Mouse (Mus musculus) lung, embryonic 15.5 days (tissue): Measurements from ENCODE around the gene Cldn34c3. TPM values are rescaled to one million over a fixed set of nuclear protein-coding genes. Genes with fewer than 3 reads are reported as not detected.
"Not testable (repeated sequence)": the region's sequence is repeated elsewhere in the genome, so short reads cannot be mapped to it uniquely, and the experiment has no call there.

ENCODE experiments used
- ATAC-seq: fragments of 200-750 bp; cut with Nextera tagmentation; 2 replicates; pipeline ENCODE4 v1.8.0; 2017; ENCODE audit warnings: moderate number of reproducible peaks, borderline replicate concordance; ENCODE audit not compliant: low FRiP score, low TSS enrichment; ENCODE audit errors: extremely low read depth
- H3K27ac ChIP-seq: fragments of 300-500 bp; sonication (generic); 2 replicates; pipeline ENCODE4 v1.5.1; 2015; ENCODE audit warnings: moderate library complexity, mild to moderate bottlenecking, inconsistent platforms
- H3K27me3 ChIP-seq: fragments of 300-500 bp; sonication (generic); 2 replicates; pipeline ENCODE4 v1.6.1; 2015; ENCODE audit warnings: inconsistent platforms
- H3K36me3 ChIP-seq: fragments of 300-500 bp; sonication (generic); 2 replicates; pipeline ENCODE4 v1.6.1; 2015; ENCODE audit warnings: inconsistent platforms
- H3K4me1 ChIP-seq: fragments of 300-500 bp; sonication (generic); 2 replicates; pipeline ENCODE4 v1.6.1; 2015; ENCODE audit warnings: inconsistent platforms
- H3K4me2 ChIP-seq: fragments of 300-500 bp; sonication (generic); 2 replicates; pipeline ENCODE4 v1.6.1; 2015; ENCODE audit warnings: inconsistent platforms, mild to moderate bottlenecking, moderate library complexity
- H3K4me3 ChIP-seq: fragments of 300-500 bp; sonication (generic); 2 replicates; pipeline ENCODE4 v1.5.1; 2015; ENCODE audit warnings: mild to moderate bottlenecking, inconsistent platforms
- H3K9ac ChIP-seq: fragments of 300-500 bp; sonication (generic); 2 replicates; pipeline ENCODE4 v1.6.1; 2015; ENCODE audit warnings: inconsistent platforms
- H3K9me3 ChIP-seq: fragments of 300-500 bp; sonication (generic); 2 replicates; pipeline ENCODE4 v1.6.1; 2016; ENCODE audit warnings: inconsistent platforms
- polyA plus RNA-seq: library from polyadenylated mRNA; unstranded; fragments of >200 nt; fragmentation: Nextera tagmentation; extraction: Ambion mirVana; gene quantifications from 2 replicates; pipeline ENCODE4 v1.2.1, GENCODE M21; 2015

Gene Cldn34c3
- polyA plus RNA-seq: not detected in 2 replicates

- not testable (repeated sequence) for H3K9me3 ChIP-seq, H3K27ac ChIP-seq, H3K4me1 ChIP-seq, H3K36me3 ChIP-seq, H3K4me3 ChIP-seq, ATAC-seq, H3K4me2 ChIP-seq, H3K27me3 ChIP-seq, H3K9ac ChIP-seq
Observed at GRCm38 (mm10) chrX:123793365-123793764, at the start of gene Cldn34c3. TSS of gene Cldn34c3 (plus strand) at chrX:123793665.

Other genes starting within 250 kb of the Cldn34c3 start
- gene Cldn34c2, start 212.0 kb upstream of the Cldn34c3 start, polyA plus RNA-seq: not detected in 2 replicates
- not detected in 2 replicates for gene Gm17467, start 88.9 kb upstream of the Cldn34c3 start, polyA plus RNA-seq